Mouse (Mus musculus) cerebellum, adult 18-20 months (tissue): ENCODE data around the gene Ppm1l.
A peak's percentile ranks its signal among the peaks of the same experiment; 100 is the strongest.

Experiments used
- DNase-seq, 2 experiments: peaks; one replicate each; pipeline ENCODE4 v3.0.0; 2021

The Ppm1l gene

GRCm38 (mm10) chr3:69502009-69502408 is 185.3 kb downstream of the Ppm1l start:
- DNase-seq, result no peak

- no peak for DNase-seq
These were observed 185.9 kb downstream of the Ppm1l start for GRCm38 (mm10) chr3:69502527-69502926.

GRCm38 (mm10) chr3:69505090-69505489 is 188.4 kb downstream of the Ppm1l start:
- no peak for DNase-seq

GRCm38 (mm10) chr3:69506352-69506751 is 189.7 kb downstream of the Ppm1l start:
- DNase-seq, result no peak

GRCm38 (mm10) chr3:69509411-69509952 is 192.8 kb downstream of the Ppm1l start:
- no peak for DNase-seq

GRCm38 (mm10) chr3:69511881-69512280 is 195.2 kb downstream of the Ppm1l start:
- DNase-seq, result no peak

GRCm38 (mm10) chr3:69512402-69512801 is 195.7 kb downstream of the Ppm1l start:
- no peak for DNase-seq

- DNase-seq, result peak in 1 of 2 experiments; percentile 29
These were observed 199.2 kb downstream of the Ppm1l start for GRCm38 (mm10) chr3:69515730-69516350.

- DNase-seq, result no peak
These were observed 202.5 kb downstream of the Ppm1l start for GRCm38 (mm10) chr3:69519188-69519587.

- peak; percentile 51 to 53 for DNase-seq
These were observed 203.3 kb downstream of the Ppm1l start for GRCm38 (mm10) chr3:69519789-69520558.

- DNase-seq, result no peak
These were observed 205.6 kb downstream of the Ppm1l start for GRCm38 (mm10) chr3:69522270-69522669.

- DNase-seq, result no peak
These were observed 207.9 kb downstream of the Ppm1l start for GRCm38 (mm10) chr3:69524356-69525071.

- no peak for DNase-seq
These were observed 208.4 kb downstream of the Ppm1l start for GRCm38 (mm10) chr3:69525072-69525529.

GRCm38 (mm10) chr3:69527384-69527783 is 210.7 kb downstream of the Ppm1l start:
- DNase-seq, result no peak

GRCm38 (mm10) chr3:69529576-69529975 is 212.9 kb downstream of the Ppm1l start:
- DNase-seq, result no peak

GRCm38 (mm10) chr3:69531511-69531910 is 214.8 kb downstream of the Ppm1l start:
- DNase-seq, result no peak

- DNase-seq, result no peak
These were observed 216.0 kb downstream of the Ppm1l start for GRCm38 (mm10) chr3:69532687-69533086.

GRCm38 (mm10) chr3:69535486-69535885 is 218.8 kb downstream of the Ppm1l start:
- DNase-seq, result no peak

- DNase-seq, result no peak
These were observed 219.4 kb downstream of the Ppm1l start for GRCm38 (mm10) chr3:69535941-69536647.

- DNase-seq, result peak; percentile 65 to 74
These were observed 226.3 kb downstream of the Ppm1l start for GRCm38 (mm10) chr3:69542962-69543361.

GRCm38 (mm10) chr3:69543730-69544129 is 227.1 kb downstream of the Ppm1l start:
- DNase-seq, result no peak

- no peak for DNase-seq
These were observed 228.4 kb downstream of the Ppm1l start for GRCm38 (mm10) chr3:69545017-69545416.
